Mouse (Mus musculus) stomach, postnatal 0 days (tissue): ENCODE measurements around the gene Lca5.

ENCODE experiments used
- CTCF ChIP-seq: IDR thresholded peaks from 2 replicates; pipeline ENCODE4 v1.5.1; 2016; ENCODE audit warnings: antibody characterized with exemption, low read depth, mild to moderate bottlenecking, moderate library complexity
- EP300 ChIP-seq: optimal IDR thresholded peaks from 2 replicates; pipeline ENCODE3; 2016; ENCODE audit warnings: antibody characterized with exemption

- no peak for TF ChIP-seq CTCF
- no peak for TF ChIP-seq EP300
These were observed 13.0 kb downstream of the Lca5 start for GRCm38 (mm10) chr9:83427926-83428325.
